Mouse (Mus musculus) liver, adult 2 months (tissue): Measurements from ENCODE around the gene Armh3.

Experiments
- CTCF ChIP-seq: fragments of 200-500 bp; IDR thresholded peaks from 2 replicates; pipeline ENCODE4 v1.5.1; 2011; ENCODE audit warnings: low read depth, low read length, control low read depth
- POLR2A ChIP-seq: fragments of 200-500 bp; IDR thresholded peaks from 2 replicates; pipeline ENCODE4 v1.6.1; 2011; ENCODE audit warnings: low read length, control low read depth; ENCODE audit not compliant: insufficient read depth; ENCODE audit errors: extremely low read depth

- TF ChIP-seq CTCF (no peak), POLR2A (no peak)
These were observed 85.9 kb downstream of the Armh3 start for GRCm38 (mm10) chr19:45912376-45912775.
